Mouse (Mus musculus): ENCODE measurements at regions not wholly inside any gene's neighbourhood (a gene's known extent, or its start where the extent isn't known, plus 50 kb on each side); places are given as distances from the start of the nearest gene placed in this dataset.

DNA sequence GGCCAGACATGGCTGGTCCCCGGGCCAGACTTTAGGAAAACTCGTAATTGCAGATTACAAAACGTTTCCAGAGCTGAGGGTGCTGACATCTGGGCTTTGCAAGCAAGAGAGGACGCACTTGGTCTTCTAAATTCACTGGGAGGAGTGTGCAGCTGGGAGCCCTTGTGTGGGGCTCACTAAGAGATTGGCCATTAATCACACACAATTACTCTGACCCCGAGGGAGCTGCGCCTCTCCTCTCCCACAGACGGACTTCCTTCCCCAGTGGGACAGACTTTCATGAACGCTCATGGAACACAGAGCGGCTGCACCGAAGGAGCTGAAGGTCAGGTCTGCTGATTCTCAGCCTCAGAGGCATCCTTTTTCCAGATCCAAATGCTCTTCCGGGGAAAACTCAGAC is 407.2 kb downstream of the Med13l start:
- no peak for DNase-seq (ENCODE audit: low spot score)

- DNase-seq (ENCODE audit: low spot score) = no peak
These were observed 414.7 kb downstream of the Med13l start for GRCm38 (mm10) chr5:118975147-118975546.

GRCm38 (mm10) chr5:118978921-118979630 is 418.6 kb downstream of the Med13l start:
- no peak for DNase-seq (ENCODE audit: low spot score)

DNA sequence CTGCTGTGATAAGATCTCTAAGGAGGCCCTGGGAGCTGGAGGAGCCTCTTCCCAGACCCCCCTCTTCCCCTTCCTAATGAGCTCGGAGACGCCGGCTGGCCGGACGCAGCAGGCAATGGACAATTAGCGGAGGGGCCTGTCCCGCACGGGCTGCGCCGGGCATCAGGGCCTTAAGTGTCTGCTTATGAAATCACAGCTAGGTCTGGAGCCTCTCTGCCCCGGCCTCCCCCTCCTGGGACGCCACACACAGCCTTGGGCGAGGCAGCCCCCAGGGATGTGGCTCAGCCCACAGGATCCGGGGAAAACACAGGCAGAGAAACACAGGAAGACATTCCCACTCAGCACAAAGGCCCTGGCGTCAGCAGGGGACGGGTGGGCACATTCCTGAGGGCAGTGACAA is 420.6 kb downstream of the Med13l start:
- DNase-seq (ENCODE audit: low spot score) = no peak

GRCm38 (mm10) chr5:118984251-118984650 is 423.8 kb downstream of the Med13l start:
- no peak for DNase-seq (ENCODE audit: low spot score)

DNA sequence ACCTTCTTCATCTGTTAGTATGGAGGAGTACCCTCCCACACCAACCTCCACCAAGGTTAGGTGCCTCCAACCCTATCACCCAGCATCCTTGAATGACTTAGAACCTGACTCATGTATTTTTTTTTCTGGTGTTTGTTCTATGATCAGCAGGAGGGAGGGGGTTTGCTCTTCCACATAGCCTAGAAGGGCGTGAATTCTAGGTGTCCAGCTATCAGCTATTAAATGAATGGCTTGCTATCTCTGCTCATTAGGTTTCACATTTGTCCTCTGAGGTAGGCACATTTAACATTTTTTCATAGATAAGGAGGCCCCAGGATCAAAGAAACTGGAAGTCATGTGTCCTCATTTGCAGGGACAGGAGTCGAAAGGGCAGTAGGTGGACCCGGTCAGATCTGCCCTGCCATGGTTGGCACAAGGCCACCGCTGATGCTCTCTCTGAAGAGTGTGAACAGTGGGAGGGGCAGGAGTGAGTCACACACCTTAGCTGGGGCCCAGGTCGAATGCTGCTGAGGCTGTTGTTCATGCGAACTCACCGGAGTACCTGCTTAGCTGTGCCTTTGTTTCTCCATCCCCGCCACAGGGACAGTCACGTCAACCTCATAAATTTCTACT is 424.4 kb downstream of the Med13l start:
- no peak for DNase-seq (ENCODE audit: low spot score)

GRCm38 (mm10) chr5:118987376-118988000 is 427.0 kb downstream of the Med13l start:
- no peak for DNase-seq (ENCODE audit: low spot score)

- DNase-seq (ENCODE audit: low spot score) = no peak
These were observed 438.6 kb downstream of the Med13l start for GRCm38 (mm10) chr5:118999124-118999523.

DNA sequence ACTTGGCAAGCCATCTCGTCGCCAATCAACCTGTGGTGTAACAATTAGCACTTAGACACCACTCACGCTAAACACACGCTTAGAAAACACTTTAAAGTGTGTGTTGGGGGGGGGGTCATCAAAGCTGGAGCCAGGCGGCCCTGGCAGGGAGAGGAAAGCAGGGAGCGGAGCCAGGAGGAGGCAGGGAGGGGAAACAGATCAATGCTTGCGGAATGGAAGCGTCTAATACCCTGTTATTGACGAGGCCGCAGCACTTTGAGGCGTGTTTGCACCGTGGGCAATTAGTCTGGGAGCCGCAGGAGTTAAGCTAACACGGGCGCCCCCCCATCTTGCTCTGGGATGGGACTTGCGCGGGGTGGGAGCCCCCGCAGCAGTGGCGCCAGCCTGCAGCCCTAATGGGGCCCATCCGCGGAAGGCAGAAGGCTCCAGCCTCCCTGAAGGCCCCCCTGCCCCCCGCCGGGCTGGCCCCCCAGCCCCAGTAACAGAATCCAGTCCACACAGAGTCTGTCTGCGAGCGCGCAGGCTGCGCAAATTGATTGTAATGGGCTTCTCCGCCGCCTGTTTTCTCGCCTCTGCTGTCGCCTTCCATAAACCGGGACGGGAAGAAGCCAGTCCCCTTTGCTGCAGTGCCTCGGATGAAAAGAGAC is 445.5 kb downstream of the Med13l start:
- no peak for DNase-seq (ENCODE audit: low spot score)

GRCm38 (mm10) chr5:119010048-119010447 is 449.6 kb downstream of the Med13l start:
- DNase-seq (ENCODE audit: low spot score) = no peak

- DNase-seq (ENCODE audit: low spot score) = no peak
These were observed 454.7 kb downstream of the Med13l start for GRCm38 (mm10) chr5:119015181-119015580.

GRCm38 (mm10) chr5:119015606-119016255 is 455.3 kb downstream of the Med13l start:
- no peak for DNase-seq (ENCODE audit: low spot score)

DNA sequence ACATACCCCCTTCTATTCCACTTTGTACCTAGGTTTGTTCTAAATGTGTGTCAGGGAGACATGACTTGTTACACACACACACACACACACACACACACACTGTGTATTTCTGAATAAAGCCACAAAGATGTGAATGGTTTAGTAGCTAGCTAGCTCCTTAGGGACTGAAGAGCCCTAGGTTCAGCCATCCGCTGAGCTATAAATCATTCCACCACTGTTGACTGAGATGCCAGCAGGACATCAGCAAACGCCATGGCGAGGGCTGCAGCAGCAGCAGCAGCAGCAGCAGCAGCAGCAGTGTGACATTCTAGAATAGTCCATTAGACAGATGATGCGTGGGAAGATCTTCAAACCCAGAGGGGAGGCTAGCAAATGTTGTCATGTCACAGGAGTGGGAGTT is 455.9 kb downstream of the Med13l start:
- DNase-seq (ENCODE audit: low spot score) = no peak

GRCm38 (mm10) chr5:119023947-119024346 is 463.5 kb downstream of the Med13l start:
- DNase-seq (ENCODE audit: low spot score) = no peak

- DNase-seq (ENCODE audit: low spot score) = no peak
These were observed 471.6 kb downstream of the Med13l start for GRCm38 (mm10) chr5:119032051-119032450.

GRCm38 (mm10) chr5:119044548-119044947 is 484.1 kb downstream of the Med13l start:
- no peak for DNase-seq (ENCODE audit: low spot score)

- no peak for DNase-seq (ENCODE audit: low spot score)
These were observed 487.1 kb downstream of the Med13l start for GRCm38 (mm10) chr5:119047581-119047980.

DNA sequence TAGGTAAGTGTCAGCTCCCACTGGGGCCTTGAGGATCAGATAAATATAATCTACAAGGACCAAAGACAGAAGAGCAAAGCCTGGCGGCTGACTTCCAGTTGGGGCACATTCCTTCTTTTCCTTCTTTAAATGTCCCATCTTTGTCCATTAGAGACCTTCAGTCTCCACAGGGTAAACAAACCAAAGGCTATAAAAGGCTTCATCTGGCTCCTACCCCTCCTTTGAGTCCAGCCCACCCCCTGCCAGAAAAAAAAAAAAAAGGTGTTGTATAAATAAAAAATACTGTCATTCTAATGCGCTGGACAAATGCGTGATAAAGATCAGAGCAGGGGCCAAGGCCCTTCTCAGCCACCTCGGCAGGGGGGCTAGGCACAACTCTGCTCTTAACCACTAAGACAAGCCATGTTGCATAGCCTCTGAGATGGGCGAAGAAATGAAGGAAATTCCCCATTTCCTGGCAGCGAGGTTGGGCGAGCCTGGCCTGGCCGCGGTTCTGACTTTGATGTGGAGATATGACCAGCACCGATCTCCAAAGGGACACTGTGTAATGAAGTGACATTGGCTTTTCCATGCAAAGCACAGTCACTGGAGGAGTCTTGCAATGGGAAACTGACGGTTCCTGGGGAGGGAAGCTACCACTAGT is 492.0 kb downstream of the Med13l start:
- DNase-seq (ENCODE audit: low spot score) = no peak

DNA sequence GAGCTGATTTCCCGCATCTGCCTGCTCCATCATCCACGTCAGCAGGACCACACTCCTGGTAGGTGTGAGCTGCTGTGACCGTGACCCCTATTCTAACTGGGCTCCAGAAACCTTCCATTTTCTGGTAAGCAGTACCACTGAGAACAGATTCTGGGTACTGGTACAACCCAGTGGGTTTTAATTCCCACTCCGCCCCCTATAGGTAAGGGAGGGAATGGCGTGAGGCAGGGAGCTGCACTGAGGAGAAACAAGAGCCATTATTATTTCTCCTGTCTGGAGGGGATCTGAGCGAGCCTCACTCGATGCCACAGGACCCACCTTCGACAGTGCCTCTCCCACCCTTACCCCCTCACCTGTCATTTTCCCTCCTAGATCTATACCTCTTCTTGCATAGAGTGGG is 493.3 kb downstream of the Med13l start:
- DNase-seq (ENCODE audit: low spot score) = no peak

DNA sequence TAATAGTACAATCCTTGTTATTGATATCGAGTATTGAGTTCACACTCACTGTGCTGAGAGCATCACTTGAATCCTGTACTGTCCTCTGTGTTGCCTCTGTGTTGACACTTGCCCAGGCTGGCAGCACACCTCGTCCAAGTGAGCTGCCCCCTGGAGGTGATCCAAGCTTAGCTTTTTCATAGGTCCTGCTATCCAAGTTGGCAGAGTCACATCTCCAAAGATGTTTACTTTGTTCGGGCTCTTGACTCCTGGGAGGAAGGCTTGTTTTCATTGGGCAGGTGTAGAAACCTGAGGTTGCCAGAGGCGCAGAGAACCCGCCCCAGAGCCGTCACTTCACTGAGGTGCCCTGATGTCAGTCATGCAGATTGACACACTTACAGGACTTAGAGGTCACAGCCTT is 493.9 kb downstream of the Med13l start:
- DNase-seq (ENCODE audit: low spot score) = no peak

- DNase-seq (ENCODE audit: low spot score) = no peak
These were observed 495.0 kb downstream of the Med13l start for GRCm38 (mm10) chr5:119055430-119055829.
